Mouse (Mus musculus) stomach, postnatal 0 days (tissue): ENCODE measurements around the gene Taar8b.

Experiments
- CTCF ChIP-seq: IDR thresholded peaks from 2 replicates; pipeline ENCODE4 v1.5.1; 2016; ENCODE audit warnings: antibody characterized with exemption, low read depth, mild to moderate bottlenecking, moderate library complexity
- EP300 ChIP-seq: optimal IDR thresholded peaks from 2 replicates; pipeline ENCODE3; 2016; ENCODE audit warnings: antibody characterized with exemption

DNA sequence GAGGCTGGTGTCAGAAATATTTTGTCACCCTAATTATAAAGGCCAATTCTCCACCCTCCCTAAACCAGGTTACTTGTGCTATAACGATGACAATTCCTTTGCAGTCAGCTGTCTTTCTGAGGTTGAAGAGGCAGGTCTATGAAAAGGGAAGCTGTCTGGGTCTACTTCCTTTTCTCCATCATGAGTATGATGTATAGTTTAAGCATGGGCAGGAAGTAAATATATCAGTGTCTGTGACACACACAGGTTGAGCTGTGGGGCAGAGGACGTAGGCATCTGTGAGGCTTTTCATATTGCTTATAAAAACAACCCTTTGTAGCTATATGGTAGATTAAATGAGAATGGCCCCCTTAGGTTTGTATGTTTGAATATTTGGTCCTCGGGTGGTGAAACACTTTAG lies 33.1 kb downstream of the Taar8b start:
- TF ChIP-seq CTCF (no peak), EP300 (no peak)
